Mouse (Mus musculus) heart, adult 2 months (tissue): ENCODE measurements around the gene 9230113P08Rik. TPM values are rescaled to one million over a fixed set of nuclear protein-coding genes. Genes with fewer than 3 reads are reported as not detected.
"Not testable (repeated sequence)": the region's sequence is repeated elsewhere in the genome, so short reads cannot be mapped to it uniquely, and the experiment has no call there.

Source experiments
- DNase-seq, 2 experiments: peaks; one replicate each; pipeline ENCODE4 v3.0.0; 2021
- H3K27ac ChIP-seq: fragments of 200-600 bp; 2 replicates; pipeline ENCODE4 v1.8.1; 2022
- H3K27me3 ChIP-seq: fragments of 200-500 bp; 2 replicates; pipeline ENCODE4 v1.6.1; 2012; ENCODE audit warnings: mild to moderate bottlenecking, low read length, inconsistent platforms, mixed read lengths; ENCODE audit not compliant: control insufficient read depth, insufficient read depth
- H3K36me3 ChIP-seq: fragments of 200-500 bp; 2 replicates; pipeline ENCODE4 v1.6.1; 2012; ENCODE audit warnings: low read length, inconsistent platforms; ENCODE audit not compliant: control insufficient read depth, insufficient read depth
- H3K4me1 ChIP-seq: fragments of 200-500 bp; 2 replicates; pipeline ENCODE4 v1.6.1; 2011; ENCODE audit warnings: low read length; ENCODE audit not compliant: control insufficient read depth, insufficient read depth
- H3K4me3 ChIP-seq: fragments of 200-600 bp; 2 replicates; pipeline ENCODE4 v1.8.1; 2022
- H3K79me2 ChIP-seq: fragments of 200-500 bp; replicated peaks from 2 replicates; pipeline ENCODE4 v1.6.1; 2012; ENCODE audit warnings: mild to moderate bottlenecking, inconsistent platforms, low read length, moderate library complexity, mixed read lengths; ENCODE audit not compliant: control insufficient read depth, insufficient read depth
- H3K9ac ChIP-seq: fragments of 200-500 bp; 2 replicates; pipeline ENCODE4 v1.6.1; 2012; ENCODE audit warnings: low read depth, mild to moderate bottlenecking, control low read depth, inconsistent platforms, low read length, mixed read lengths
- CTCF ChIP-seq: fragments of 200-600 bp; IDR thresholded peaks from 2 replicates; pipeline ENCODE4 v1.8.1; 2022; ENCODE audit warnings: antibody characterized with exemption, mild to moderate bottlenecking, moderate library complexity
- EP300 ChIP-seq: fragments of 200-500 bp; IDR thresholded peaks from 2 replicates; pipeline ENCODE4 v1.6.1; 2011; ENCODE audit warnings: low read depth, low read length, control low read depth; ENCODE audit not compliant: insufficient read depth
- POLR2A ChIP-seq: fragments of 200-500 bp; IDR thresholded peaks from 2 replicates; pipeline ENCODE4 v1.6.1; 2011; ENCODE audit warnings: mild to moderate bottlenecking, low read depth, low read length, control low read depth; ENCODE audit not compliant: insufficient read depth
- WGBS: fragments of 180-500 bp; shearing (Covaris S2); methylation state at CpG from one replicate; pipeline ENCODE4 v1.1.7; 2018; 5-methylcytosine and 5-hydroxymethylcytosine counted together
- intact Hi-C: fragments of 180-260 bp; cut with DNase I; formaldehyde crosslinking; loops from one replicate; pipeline ENCODE4 v1.15.1; 2025
- long read RNA-seq: library from polyadenylated mRNA; stranded (forward); transcript quantifications from one replicate; pipeline ENCODE4 v2.0.0, GENCODE M21; 2021
- polyA plus RNA-seq: library from polyadenylated mRNA; depleted of rRNA; stranded (reverse); fragments of >200 nt; gene quantifications from 2 replicates; pipeline ENCODE4 v1.2.3, GENCODE M21; 2012; rRNA removed
- total RNA-seq, 2 experiments: library from RNA; stranded (reverse); gene quantifications; 2 replicates each; pipeline ENCODE4 v1.2.3; 2021

9230113P08Rik gene
- total RNA-seq: not detected
- not detected in 2 replicates for polyA plus RNA-seq
- long read RNA-seq: 0 reads

DNA sequence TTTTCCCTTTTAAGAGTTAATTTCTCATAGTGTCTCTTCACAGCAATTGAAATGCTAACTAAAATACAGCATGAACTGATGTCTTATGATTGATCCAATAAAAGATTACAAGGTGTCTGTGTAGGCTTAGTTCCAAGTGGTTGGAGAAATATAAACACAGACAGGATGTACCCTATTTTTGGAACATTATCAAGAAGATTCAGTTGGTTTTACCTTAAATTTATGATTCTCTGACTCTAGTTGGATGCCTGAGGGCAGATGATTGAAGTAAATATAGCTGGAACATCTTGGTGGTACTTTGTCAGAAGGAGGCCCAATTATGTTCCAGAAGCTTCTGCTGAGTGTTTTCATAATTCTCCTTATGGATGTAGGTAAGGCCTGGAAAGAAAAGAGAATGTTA, at the start of gene 9230113P08Rik:
TSS of gene 9230113P08Rik (plus strand) at position 301 of the 400 bp plus-strand sequence.
- DNase-seq, H3K4me3 ChIP-seq, H3K27me3 ChIP-seq, H3K9ac ChIP-seq, H3K36me3 ChIP-seq, H3K4me1 ChIP-seq, H3K79me2 ChIP-seq, H3K27ac ChIP-seq, intact Hi-C loops: not testable (repeated sequence)

DNA sequence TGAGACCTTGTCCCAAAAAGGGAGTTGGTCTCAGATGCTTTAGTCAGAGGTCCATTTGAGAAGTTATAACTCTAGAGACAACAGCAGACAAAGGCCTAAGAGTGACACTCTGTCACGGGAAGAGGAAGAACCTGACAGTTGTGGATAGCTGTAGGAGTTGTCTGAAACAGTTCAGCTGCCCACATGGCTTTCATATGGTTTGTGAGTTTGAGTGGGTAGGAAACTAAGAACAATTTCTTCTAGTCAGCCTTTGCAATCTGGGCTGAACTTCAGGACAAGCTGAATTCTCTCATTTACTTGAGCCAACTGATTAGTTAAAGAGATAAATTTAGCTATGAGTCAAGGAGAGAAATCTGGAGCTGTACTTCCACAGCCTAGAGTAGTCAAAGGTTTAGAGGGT, 15.1 kb upstream of the 9230113P08Rik start:
- intact Hi-C loops, H3K4me1 ChIP-seq, H3K27me3 ChIP-seq, DNase-seq, H3K36me3 ChIP-seq, H3K4me3 ChIP-seq, H3K79me2 ChIP-seq, H3K9ac ChIP-seq, H3K27ac ChIP-seq: not testable (repeated sequence)
- WGBS: 54% methylated on average over 1 of the region's 1 CpGs

DNA sequence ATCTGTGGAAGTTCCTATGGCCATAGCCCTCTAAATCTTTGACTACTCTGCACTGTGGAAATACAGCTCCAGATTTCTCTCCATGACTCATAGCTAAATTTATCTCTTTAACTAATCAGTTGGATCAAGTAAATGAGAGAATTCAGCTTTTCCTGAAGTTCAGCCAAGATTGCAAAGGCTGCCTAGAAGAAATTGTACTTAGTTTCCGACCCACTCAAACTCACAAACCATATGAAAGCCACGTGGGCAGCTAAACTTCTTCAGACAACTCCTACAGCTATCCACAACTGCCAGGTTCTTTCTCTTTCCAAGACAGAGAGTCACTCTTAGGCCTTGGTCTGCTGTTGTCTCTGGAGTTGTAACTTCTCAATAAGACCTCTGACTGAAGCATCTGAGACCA, 3.7 kb upstream of the 9230113P08Rik start:
- 59% methylated on average over 2 of the region's 2 CpGs for WGBS
- no peak overlapping the region for H3K27ac ChIP-seq
- H3K9ac ChIP-seq: no peak overlapping the region
- DNase-seq: no peak
- no peaks in the 10 kb centered on the region for H3K36me3 ChIP-seq
- intact Hi-C loops: no loop called here
- H3K4me1 ChIP-seq: no peaks in the 10 kb centered on the region
- no peaks in the 10 kb centered on the region for H3K79me2 ChIP-seq
- TF ChIP-seq POLR2A (no peak), CTCF (no peak), EP300 (no peak)
- H3K27me3 ChIP-seq: no peaks in the 10 kb centered on the region
- no peak overlapping the region for H3K4me3 ChIP-seq

DNA sequence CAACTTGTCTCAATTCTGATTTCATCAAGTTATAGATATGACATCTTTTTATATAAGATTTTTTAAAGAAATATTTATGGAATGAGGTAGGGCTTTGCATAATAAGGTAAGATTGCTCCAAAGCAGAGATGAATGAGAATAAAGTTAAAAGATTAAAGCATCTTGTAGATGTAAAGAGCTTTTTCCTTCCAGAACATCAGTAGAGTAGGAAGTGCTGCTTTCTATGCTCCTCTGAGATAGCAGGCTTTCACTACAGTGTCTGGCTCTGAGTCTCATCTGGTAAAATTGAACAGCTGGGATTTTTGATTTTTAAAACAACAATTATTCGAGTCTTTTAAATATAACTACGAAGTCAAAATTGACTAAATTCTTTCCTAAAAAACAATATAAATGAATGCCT, 22.6 kb downstream of the 9230113P08Rik start:
- Histone ChIP-seq H3K36me3 (no peaks in the 10 kb centered on the region), H3K27ac (no peak overlapping the region), H3K4me1 (no peaks in the 10 kb centered on the region), H3K4me3 (no peak overlapping the region), H3K79me2 (no peaks in the 10 kb centered on the region), H3K27me3 (no peaks in the 10 kb centered on the region), H3K9ac (no peak overlapping the region)
- no peak for DNase-seq
- 48% methylated on average over 2 of the region's 2 CpGs for WGBS
- intact Hi-C loops: no loop called here
- TF ChIP-seq EP300: no peak
- no peak for TF ChIP-seq POLR2A
- TF ChIP-seq CTCF: no peak

Other genes with a start within 250 kb of the 9230113P08Rik start
- not detected for gene Pate1, start 221.0 kb upstream of the 9230113P08Rik start, total RNA-seq
- gene Pate1, start 221.0 kb upstream of the 9230113P08Rik start, polyA plus RNA-seq: not detected in 2 replicates
- gene Gm17677, start 167.4 kb upstream of the 9230113P08Rik start, total RNA-seq: not detected
- gene Gm17677, start 167.4 kb upstream of the 9230113P08Rik start, polyA plus RNA-seq: not detected in 2 replicates
- not detected for gene Gm17727, start 130.3 kb upstream of the 9230113P08Rik start, total RNA-seq
- not detected in 2 replicates for gene Gm17727, start 130.3 kb upstream of the 9230113P08Rik start, polyA plus RNA-seq
- not detected for gene Gm27235, start 118.3 kb upstream of the 9230113P08Rik start, total RNA-seq
- not detected in 2 replicates for gene Gm27235, start 118.3 kb upstream of the 9230113P08Rik start, polyA plus RNA-seq
- not detected for gene D730048I06Rik, start 118.3 kb upstream of the 9230113P08Rik start, total RNA-seq
- gene D730048I06Rik, start 118.3 kb upstream of the 9230113P08Rik start, polyA plus RNA-seq: not detected in 2 replicates
- gene 9230110F15Rik, start 64.3 kb upstream of the 9230113P08Rik start, total RNA-seq: not detected
- gene 9230110F15Rik, start 64.3 kb upstream of the 9230113P08Rik start, polyA plus RNA-seq: not detected in 2 replicates
- not detected for gene Gm5916, start 220.4 kb downstream of the 9230113P08Rik start, total RNA-seq
- not detected in 2 replicates for gene Gm5916, start 220.4 kb downstream of the 9230113P08Rik start, polyA plus RNA-seq